Mouse (Mus musculus): Measurements from ENCODE around the gene Arfgef3.
"Not testable (repeated sequence)": the region's sequence is repeated elsewhere in the genome, so short reads cannot be mapped to it uniquely, and the experiment has no call there.

Gene Arfgef3

DNA sequence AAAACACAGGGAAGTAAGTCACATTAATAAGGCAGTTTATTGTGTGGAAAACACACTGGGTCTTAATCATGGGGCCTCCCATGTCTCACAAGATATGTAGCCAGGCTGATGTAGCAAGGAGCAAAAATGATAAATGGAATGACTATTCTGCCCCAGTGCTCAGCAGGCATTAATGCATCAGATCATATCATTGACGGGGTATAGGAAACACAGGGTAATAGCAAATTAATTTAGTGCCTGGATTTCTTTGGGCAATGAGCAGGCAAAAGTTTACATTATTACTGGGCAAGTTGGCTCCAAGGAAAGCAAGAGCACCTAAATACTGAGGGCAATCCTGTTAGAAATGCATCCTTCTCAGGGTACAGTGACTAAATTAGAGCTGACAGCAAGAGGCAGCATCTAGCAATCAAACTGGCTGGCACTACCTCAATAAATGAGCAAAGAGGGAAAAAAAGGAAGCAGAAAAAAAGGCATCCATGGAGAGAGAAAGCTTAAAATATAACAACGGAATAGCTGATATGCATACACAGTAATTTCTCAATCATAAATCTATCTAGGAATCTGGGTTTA, 62.3 kb downstream of the Arfgef3 start:
- no peak for DNase-seq (ENCODE audit: low read depth, low spot score)

DNA sequence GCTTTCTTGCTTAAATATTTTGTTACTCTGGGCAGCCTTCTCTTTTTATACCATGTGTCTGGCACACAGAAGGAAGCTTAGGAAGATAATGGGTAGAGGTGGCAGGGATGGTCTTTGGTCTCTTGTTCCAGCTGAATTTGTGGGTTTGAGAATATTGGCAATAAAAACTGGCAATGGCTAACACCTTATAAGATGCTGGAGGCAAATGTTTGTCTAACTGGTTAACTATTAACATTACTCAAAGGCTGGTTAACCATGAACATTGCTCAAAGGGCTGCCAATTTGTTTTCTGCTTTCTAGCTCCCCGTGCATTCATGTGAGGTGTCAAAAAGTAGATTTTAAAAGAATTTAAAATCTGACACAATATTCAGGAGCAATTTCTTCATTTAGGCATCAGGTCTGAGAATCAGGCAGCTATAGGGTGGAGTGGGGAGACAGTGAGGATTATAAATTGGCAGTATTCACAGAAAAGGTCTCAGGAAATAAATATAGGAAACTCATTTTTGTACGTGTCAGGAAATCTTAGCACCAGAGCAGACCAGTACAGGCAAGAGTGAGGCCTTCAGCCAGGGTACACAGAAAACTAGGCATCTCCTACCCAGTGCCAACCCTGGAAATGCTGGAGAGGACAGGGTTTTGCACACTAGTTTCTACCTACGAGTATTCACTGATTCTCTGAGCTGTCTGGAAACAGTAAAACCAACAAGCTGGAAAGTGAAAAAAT, 62.9 kb downstream of the Arfgef3 start:
- no peak for DNase-seq (ENCODE audit: low read depth, low spot score)

DNA sequence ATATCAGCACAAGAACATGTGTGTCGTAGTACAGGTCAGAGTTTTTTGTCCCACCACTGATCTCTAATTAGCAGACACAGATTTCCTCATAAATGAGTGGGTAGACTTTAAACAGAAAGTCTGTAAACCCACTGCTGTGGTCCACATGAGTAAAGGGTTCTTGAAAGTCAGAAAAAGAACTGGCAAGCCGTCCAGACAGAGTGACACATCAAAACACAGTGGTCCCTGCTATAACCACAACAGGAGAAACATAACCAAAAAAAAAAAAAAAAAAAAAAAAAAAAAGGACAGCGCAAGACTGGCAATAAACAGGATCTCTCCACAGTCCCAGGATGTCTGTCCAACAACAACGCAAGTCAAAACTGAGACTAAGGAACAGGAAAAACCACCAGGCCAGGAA, 64.9 kb downstream of the Arfgef3 start:
- DNase-seq (ENCODE audit: low read depth, low spot score), result no peak

DNA sequence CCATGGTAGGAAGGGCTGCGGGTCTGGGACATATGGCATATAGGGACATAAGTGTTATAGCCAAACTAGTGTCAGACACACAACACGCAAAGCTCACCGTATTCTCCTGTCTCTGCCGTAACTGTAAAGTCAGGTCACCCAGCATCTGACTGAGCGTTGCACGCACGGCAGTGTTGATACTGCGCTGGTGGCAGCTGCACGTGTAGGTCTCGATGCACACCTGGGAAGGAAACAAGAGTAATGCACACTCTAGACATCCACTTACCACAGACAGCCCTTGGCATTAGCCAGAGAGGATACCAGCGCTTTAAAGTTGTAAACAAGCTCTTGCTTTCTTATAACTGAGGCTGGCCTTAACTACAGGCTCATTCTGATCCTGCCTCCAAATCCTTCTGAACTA, 79.0 kb downstream of the Arfgef3 start:
- DNase-seq (ENCODE audit: low read depth, low spot score), result no peak

DNA sequence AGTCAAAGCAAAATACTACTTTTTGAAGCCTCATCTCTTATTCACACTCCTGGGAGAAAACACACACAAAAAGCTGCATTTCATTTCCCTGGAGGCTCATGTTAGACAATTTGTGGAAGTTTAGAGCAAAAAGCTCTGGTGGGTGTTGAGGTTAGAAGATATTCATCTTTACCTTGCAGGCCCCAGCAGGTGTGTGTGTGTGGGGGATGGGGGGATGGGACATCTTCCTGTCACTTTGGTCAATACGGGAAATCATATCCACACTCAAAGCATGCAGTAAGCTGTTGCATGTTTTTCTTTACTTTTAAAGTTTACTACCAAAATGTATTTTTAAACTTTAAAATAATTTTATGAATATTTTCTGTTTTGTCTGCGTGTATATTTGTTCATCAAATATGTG, 79.7 kb downstream of the Arfgef3 start:
- no peak for DNase-seq (ENCODE audit: low read depth, low spot score)

DNA sequence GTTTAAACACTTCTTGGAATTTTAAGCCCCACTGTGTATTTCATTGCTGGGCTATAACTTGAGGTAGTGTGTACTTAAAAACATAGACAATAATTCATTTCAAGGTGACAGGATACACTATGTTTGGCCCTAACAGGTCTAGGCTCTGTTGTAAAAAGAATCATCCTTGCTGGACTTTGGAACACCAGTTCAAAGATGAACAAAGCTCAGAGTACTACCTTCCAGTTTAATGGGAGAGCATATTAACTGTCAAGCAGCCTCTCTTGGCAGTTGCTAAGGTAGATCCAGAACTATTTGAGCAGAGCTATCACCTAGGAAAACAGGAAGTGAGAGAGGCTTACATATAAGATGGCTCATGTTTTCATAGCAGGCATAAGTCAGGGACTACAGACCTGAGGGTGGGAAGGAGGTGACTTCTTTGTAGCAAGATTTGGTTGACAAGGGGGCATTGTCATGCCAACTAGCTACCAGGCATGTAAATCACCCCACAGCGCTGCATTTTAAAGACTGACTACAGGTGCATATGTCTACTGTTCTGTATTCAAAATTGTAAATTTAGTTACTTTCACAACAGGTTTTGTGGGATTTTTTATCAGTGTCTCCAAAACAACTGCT, 82.0 kb downstream of the Arfgef3 start:
- peak; percentile 44 for DNase-seq (ENCODE audit: low read depth, low spot score)

DNA sequence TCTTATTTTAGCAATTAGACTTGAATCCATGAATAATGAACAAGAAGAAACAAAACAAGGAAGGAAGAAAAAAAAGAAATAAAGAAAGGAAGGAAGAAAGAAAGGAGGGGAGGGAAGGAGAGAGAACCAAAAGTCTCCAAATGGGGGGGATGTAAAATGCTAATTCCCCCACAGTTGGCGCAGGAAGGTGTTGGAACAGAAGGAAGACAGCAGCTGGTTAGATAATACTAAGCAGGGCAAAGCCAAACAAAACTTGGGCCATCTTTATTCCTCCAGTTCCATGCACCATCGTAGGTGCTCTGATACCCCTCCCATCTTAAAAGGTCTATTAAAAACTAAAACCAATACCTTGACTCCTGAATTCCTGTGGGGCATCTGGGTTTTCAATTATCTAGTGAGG, 82.8 kb downstream of the Arfgef3 start:
- DNase-seq (ENCODE audit: low read depth, low spot score), result no peak

DNA sequence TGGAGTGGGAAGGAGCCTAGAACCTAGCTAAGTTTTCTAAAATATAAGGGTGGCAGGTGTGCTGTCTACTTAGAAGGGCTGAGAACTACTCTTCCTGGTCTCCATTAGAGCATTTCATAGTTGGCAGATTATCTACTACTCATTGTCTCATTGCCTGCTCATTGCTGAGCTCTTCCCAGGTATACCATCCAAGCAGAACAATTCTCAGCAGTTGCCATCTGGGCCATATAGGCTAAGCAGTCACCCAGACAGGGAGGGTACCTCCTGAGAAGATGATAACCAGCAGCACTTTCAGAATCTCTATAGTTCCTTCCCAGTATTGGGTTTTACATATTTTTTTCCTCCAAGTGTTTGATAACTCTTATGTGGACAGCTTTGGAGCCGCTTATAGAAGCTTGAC, 86.2 kb downstream of the Arfgef3 start:
- no peak for DNase-seq (ENCODE audit: low read depth, low spot score)

DNA sequence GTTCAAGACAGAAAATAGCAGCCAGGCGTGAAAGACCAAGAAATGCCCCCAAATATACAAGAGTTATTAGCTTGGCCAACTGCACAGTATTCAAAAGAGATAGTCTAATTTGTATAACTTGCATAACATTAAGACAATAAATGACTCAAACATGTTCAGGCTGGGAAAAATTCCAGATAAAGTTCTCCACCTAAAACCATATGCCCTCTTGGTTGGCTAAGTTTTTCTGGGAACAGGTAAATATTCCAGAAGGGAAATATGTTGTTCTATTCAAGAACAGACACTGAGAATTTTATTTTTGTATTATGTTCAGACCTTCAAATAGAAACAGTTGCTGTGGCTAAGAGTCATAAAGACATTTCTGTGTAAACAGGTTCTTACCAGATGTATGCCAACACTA, 96.7 kb downstream of the Arfgef3 start:
- no peak for DNase-seq (ENCODE audit: low read depth, low spot score)

DNA sequence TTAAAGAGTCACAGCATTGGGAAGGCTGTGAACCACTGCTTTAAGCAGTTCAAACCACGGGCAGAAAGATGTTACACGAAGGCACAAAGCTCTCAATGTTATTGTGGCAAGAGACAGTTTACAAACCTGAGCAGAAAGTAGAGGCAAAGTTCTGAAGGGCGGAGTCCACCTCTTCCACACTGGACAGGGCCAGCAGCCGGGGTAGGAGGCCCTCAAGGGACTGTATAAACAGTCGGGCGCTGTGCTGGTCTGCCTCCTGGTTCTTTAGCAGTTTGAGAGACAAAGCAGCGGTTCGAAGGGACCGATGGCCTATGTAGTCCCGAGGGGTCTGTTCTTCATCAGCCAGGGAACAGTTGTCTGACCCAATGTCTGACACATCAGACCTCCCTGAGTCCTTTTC, 97.7 kb downstream of the Arfgef3 start:
- no peak for DNase-seq (ENCODE audit: low read depth, low spot score)

DNA sequence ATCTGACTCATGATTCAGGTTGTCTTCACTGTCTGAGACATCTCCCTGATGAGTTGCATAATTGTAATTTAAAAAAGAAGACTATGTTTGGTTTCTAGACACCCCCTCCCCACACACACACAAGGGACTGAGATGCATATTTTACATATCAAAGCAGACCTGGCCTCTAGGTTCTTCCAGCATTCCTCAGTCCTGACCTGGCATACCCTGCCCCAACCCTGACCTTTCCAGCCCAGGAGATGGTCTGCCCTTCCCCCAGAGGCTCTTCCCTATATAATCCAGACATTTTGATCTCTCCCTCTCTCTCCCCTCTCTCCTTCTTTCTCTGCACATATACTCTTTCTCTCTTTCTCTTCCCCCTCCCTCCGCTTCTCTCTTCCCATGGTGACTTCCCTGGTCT, 99.4 kb downstream of the Arfgef3 start:
- DNase-seq (ENCODE audit: low read depth, low spot score), result peak; percentile 89

DNA sequence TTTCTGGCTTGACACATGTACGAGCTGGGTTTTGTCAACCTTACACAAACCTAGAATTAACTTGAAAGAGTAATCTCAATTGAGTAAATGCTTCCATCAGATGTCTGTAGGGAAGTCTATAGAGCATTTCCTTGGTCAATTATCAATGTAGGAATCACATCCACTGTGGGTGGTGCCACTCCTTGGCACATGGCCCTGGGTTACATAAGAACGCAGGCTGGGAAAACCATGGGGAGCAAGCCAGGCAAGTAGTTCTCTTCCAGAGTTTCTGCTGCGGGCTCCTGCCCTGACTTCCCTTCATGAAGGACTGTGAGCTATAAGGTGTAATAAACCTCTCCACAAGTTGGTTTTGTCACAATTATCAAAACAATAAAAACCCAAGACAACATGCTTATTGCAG, 100.2 kb downstream of the Arfgef3 start:
- DNase-seq (ENCODE audit: low read depth, low spot score), result peak; percentile 27

DNA sequence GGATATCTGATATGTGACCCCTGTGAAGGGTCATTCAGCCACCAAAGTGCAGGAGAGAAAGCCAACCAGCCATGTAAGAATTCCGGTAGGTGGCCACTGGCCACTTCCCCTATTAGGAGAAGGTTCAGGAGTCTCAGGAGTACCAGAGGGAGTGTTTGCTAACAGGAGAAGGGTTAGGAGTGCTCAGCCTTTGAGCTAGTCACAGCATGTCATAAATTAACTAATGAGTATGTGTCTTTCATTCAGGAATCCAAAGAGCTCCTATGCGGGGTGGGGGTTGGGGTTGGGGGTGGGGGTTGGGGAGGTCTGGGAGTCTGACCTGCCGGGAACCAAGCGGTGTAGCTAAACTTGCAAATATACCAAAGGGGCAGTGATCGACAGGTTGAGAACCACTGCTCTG, 100.9 kb downstream of the Arfgef3 start:
- peak; percentile 66 for DNase-seq (ENCODE audit: low read depth, low spot score)

DNA sequence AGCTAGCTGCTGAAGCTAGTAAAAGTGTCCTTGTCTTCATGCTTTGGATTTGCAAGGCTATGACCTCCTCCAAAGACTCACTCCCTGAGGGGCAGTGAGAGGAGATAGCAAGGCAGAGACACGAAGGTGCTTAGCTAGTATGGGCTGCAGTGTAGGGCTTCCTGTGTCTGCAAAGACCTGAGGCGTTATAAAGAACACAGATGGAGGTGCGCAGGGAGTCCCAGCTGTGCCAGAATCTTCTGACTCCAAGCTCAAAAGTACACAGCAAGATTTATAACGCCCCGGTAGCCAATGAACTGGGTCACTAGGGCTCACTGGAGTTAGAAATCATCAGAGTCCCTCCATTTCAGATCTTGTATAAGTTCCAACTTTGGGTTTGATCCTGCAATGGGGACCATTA, 103.2 kb downstream of the Arfgef3 start:
- no peak for DNase-seq (ENCODE audit: low read depth, low spot score)

DNA sequence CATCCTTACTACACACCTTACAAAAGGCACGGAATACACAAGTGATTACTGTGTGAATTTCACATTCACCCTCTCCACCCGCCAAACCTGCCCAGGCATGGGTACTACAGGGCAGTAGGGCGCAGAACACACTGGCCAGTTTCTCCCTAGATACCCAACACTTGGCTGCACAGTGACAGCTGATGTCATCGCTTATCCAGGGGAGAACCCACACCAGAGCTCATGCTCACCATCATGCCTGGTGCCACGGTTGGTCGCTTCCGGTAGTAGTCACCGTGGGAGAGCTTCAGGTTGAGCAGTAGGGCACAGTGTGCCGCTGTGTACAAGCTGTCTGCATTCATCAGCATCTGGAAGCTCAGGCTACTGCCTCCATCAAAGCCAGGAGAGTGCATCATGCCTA, 108.3 kb downstream of the Arfgef3 start:
- DNase-seq (ENCODE audit: low read depth, low spot score), result no peak

DNA sequence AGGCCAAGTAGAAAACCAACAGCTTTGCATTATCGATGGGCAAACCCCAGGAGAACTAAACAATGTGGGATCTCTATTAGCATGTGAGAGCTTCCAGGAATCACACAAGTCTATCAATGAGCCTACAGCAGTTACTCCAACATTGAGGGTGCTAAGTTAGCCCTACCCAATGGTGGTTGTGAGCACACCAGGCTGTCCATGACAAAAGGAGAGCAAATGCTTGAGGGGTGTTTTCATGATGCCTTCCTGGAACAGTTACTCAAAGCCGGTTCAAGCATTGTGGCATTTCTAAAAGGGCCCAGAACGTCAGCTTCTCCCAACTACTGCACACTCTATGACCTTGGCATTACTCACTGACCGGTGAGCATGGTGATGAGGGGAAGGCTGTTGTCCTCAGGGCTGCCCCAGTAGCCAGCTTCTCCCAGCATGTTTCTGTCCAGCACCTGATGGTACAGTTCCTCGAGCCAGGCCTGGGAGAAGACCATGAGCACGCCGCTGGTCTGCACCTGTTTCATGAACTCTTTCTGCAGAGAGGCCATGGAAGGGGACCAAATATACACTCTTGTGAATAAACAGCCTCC, 109.3 kb downstream of the Arfgef3 start:
- peak; percentile 86 for DNase-seq (ENCODE audit: low read depth, low spot score)

DNA sequence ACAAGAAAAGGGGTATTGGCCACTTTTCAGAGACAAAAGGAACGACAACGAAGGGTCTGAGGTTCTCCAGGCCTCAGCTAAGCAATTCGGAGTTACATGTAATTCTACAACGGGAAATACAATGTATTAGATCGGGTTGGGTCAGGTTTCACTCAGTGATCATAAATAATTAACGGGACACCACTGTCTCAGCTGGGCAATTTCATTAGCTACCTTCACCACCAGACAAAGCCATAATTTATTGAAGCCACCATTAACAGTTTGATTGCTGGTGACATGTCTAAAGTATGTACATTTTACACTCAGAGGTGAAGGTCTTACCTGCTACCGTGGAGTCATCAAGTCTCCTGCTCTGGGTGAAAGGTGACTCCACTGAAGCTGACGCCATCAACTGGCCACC, 113.3 kb downstream of the Arfgef3 start:
- no peak for DNase-seq (ENCODE audit: low read depth, low spot score)

DNA sequence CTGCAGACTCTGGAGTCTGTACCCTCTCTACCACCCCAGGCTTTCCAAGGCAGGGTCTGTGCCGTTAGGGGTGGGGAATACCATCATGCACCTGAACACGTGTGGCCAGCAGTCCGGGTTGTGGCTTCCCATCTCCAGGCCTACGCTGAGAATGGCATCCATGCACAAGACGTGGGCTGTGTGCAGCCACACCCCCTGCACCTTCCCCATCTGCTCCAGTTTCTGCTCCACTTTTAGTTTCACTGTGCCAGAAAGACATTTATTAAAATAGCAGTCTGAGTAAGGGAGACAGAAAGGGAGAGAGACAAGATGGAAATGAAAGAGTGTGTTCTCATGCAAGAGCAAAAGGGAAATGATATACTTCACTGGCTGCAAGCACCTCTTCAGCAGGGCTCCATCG, 116.2 kb downstream of the Arfgef3 start:
- no peak for DNase-seq (ENCODE audit: low read depth, low spot score)

DNA sequence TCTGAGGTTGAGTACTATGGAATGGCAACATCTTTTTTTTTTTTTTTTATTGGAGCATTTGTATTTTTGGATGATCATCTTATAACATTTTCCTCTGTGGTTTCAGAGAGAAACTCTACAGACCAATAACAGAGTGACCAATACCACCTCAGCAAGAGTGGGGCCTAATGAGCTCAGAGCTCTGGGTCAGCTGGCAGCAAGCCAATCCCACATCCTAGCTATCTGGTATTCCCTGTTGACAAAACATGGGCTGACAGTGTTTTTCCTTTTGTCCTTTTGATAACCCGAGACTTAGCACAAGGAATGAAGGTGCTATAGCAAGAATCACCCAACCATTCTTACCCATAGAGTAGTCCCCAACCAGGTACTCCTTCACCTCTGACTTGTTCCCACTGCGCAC, 131.0 kb downstream of the Arfgef3 start:
- DNase-seq (ENCODE audit: low read depth, low spot score), result no peak

DNA sequence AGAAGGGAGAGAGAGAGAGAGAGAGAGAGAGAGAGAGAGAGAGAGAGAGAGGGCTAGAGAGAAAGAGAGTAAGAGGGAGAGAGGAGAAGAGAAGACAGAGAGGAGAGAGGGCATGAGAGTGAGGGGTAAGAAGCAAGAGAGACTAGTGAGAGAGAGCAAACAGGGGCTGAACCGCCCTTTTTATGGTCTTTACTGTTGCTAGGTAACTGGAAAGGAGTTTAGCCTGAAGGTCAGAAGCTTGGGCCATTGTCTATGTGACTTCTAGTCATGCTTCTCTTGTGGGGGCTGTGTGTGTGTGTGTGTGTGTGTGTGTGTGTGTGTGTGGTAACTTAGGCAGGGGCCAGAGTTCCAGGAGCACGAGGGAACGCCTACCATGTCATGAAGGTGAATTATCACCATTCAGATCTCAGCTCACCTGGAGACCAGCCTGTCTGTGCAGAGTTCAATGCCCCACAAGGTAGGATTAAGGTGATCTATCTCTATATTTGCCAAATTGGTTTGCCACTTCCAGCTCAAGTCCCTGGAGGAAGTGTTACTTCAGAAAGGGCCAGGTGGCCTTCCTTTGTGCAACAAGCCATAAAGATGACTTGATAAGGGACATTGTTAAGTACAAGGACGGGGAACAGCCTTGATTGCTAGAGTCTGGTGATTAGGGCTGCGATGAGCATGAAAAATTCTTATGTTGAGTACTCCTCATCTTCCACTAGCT, 138.8 kb downstream of the Arfgef3 start:
- not testable (repeated sequence) for DNase-seq (ENCODE audit: low read depth, low spot score)

DNA sequence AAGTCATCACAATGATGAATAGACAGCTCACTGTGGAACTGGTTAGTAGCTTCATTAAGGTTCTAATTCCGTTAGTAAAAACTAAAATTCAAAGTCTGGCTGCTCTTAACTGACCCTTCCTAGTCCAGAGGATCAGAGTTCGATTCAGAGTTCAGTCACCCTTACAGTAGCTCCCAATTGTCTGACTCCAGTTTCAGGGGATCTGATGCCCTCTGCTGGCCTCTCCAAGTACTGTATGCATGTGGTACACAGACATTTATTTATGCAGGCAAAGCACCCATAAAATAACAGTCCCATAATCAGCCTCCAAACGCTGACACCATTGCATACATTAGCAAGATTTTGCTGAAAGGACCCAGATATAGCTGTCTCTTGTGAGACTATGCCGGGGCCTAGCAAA, 141.7 kb downstream of the Arfgef3 start:
- DNase-seq (ENCODE audit: low read depth, low spot score), result peak; percentile 71

DNA sequence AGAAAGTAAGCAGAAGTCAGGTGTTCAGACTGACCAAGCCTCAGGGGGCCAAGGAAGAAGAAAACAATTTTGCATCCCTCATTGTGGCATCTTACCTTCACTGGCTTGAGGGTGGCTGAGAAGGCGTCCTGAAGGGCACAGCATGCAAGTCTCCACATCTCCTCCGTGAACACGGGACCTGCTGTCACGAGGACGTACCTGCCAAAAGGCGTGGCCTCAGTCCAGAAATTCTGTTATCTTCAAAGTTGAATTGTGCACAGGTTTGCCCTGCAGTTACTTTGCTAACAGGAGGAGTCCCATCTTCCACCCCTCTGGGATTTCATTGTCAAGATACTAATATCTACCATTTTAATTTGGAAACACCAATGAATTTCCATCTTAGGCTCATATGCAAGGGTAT, 146.1 kb downstream of the Arfgef3 start:
- DNase-seq (ENCODE audit: low read depth, low spot score), result no peak

Data from ES-CJ7 (cell line).